Mouse (Mus musculus) myocyte (in vitro differentiated cells): ENCODE measurements at regions not wholly inside any gene's neighbourhood (a gene's known extent, or its start where the extent isn't known, plus 50 kb on each side); places are given as distances from the start of the nearest gene placed in this dataset.

Experiments
- H3K27me3 ChIP-seq: one replicate; pipeline ENCODE4 v1.6.1; 2011; ENCODE audit not compliant: control insufficient read depth, insufficient read depth, insufficient read length
- H3K36me3 ChIP-seq: one replicate; pipeline ENCODE4 v1.6.1; 2011; ENCODE audit not compliant: control insufficient read depth, insufficient read depth
- H3K4me2 ChIP-seq: one replicate; pipeline ENCODE4 v1.6.1; 2011; ENCODE audit warnings: low read depth, control low read depth
- H3K4me3 ChIP-seq: one replicate; pipeline ENCODE4 v1.5.1; 2011; ENCODE audit warnings: mild to moderate bottlenecking, control low read depth, moderate library complexity
- H3K79me2 ChIP-seq: one replicate; pipeline ENCODE4 v1.6.1; 2011; ENCODE audit not compliant: control insufficient read depth, insufficient read depth
- H3ac ChIP-seq: one replicate; pipeline ENCODE4 v1.6.1; 2011; ENCODE audit not compliant: control insufficient read depth, insufficient read length
- CEBPB ChIP-seq: IDR thresholded peaks from 2 replicates; pipeline ENCODE4 v1.6.1; 2011; ENCODE audit warnings: mild to moderate bottlenecking, moderate library complexity; ENCODE audit not compliant: poor library complexity, insufficient read depth, severe bottlenecking
- E2F4 ChIP-seq: IDR thresholded peaks from one replicate; pipeline ENCODE4 v1.6.1; 2011; ENCODE audit warnings: mild to moderate bottlenecking, control low read depth, moderate library complexity; ENCODE audit not compliant: insufficient read depth
- MAX ChIP-seq: IDR thresholded peaks from one replicate; pipeline ENCODE4 v1.6.1; 2011; ENCODE audit warnings: low read depth, mild to moderate bottlenecking, control low read depth
- MYOD1 ChIP-seq, 3 experiments: IDR thresholded peaks; one replicate each; pipeline ENCODE4 v1.6.1; 2011; ENCODE audit warnings: control low read depth in 2 of 3, low read depth in 2 of 3, mild to moderate bottlenecking in 2 of 3, moderate library complexity in 1 of 3; ENCODE audit not compliant: insufficient read length in 2 of 3, control insufficient read depth in 1 of 3
- MYOG ChIP-seq, 3 experiments: IDR thresholded peaks; one replicate each; pipeline ENCODE4 v1.6.1; 2011; ENCODE audit warnings: control low read depth in 2 of 3, low read depth in 2 of 3, mild to moderate bottlenecking in 2 of 3; ENCODE audit not compliant: insufficient read length in 2 of 3, control insufficient read depth in 1 of 3, insufficient read depth in 1 of 3
- POLR2A ChIP-seq: IDR thresholded peaks from one replicate; pipeline ENCODE4 v1.6.1; 2011; ENCODE audit warnings: low read depth, mild to moderate bottlenecking, control low read depth, moderate library complexity; ENCODE audit not compliant: insufficient read length
- POLR2AphosphoS2 ChIP-seq: IDR thresholded peaks from one replicate; pipeline ENCODE4 v1.6.1; 2011; ENCODE audit warnings: low read depth, control low read depth; ENCODE audit not compliant: insufficient read length
- REST ChIP-seq: IDR thresholded peaks from one replicate; pipeline ENCODE4 v1.6.1; 2011; ENCODE audit warnings: mild to moderate bottlenecking, control low read depth, moderate library complexity; ENCODE audit not compliant: insufficient read depth, insufficient read length
- SRF ChIP-seq: IDR thresholded peaks from one replicate; pipeline ENCODE4 v1.6.1; 2011; ENCODE audit warnings: low read depth; ENCODE audit not compliant: control insufficient read depth, insufficient read length
- TCF12 ChIP-seq: IDR thresholded peaks from one replicate; pipeline ENCODE4 v1.6.1; 2011; ENCODE audit warnings: mild to moderate bottlenecking, control low read depth; ENCODE audit not compliant: poor library complexity, insufficient read depth, severe bottlenecking
- TCF3 ChIP-seq: IDR thresholded peaks from one replicate; pipeline ENCODE4 v1.6.1; 2011; ENCODE audit warnings: low read depth, control low read depth; ENCODE audit not compliant: insufficient read length
- USF1 ChIP-seq: IDR thresholded peaks from one replicate; pipeline ENCODE4 v1.6.1; 2011; ENCODE audit warnings: low read depth, mild to moderate bottlenecking, control low read depth, moderate library complexity

DNA sequence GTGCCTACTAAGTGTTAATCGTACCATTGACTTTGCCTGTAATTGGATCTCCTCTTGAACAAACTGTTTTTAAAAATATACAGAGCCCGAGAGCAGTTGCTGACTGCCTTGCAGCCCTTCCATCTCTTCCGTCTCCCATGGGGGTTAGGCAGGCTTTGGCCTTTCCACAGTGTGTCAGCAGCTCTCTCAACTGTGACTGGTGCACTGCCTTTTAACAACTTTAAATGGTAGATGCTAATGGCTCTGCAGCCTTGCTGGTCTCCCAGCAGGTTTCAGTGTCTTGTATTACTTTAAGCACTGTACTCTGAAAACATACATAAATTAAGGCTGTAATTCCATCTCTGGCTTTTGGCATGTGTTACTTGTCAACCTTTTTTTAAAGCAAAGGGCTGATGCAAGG, 117.6 kb upstream of the Galnt13 start:
- no peaks in the 10 kb centered on the region for H3K27me3 ChIP-seq
- TF ChIP-seq MYOD1 (IDR thresholded peaks at IDR 0.05; ENCODE audit: control insufficient read depth in 1 of 3, insufficient read length in 2 of 3, low read depth in 2 of 3) (no peak), SRF (no peak), POLR2A (no peak)
- H3K4me3 ChIP-seq: no peak overlapping the region

DNA sequence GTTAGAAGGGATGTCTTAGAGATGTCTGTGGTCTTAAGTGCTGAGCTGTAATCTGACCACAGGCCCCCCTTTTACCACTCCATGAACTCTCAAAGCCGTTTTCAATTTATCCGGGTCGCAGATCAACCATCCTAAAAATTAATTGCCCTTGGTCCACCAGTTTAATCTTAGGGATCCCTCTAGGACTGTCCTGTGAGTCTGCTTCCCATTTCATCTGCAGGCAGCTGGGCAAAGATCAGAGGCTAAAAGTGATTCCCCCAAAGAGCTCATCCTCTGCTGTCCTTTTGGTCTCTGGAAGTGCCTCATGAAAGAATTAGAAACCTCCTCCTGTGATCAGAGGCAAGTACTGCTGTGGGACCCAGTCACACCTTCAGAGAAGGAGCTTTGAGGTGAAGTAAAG, 69.2 kb upstream of the Galnt13 start:
- no peak overlapping the region for H3ac ChIP-seq
- H3K4me3 ChIP-seq: no peak overlapping the region
- no peaks in the 10 kb centered on the region for H3K27me3 ChIP-seq
- no peak overlapping the region for H3K4me2 ChIP-seq
- H3K36me3 ChIP-seq: no peaks in the 10 kb centered on the region
- TF ChIP-seq POLR2A (no peak), TCF3 (no peak), MYOD1 (IDR thresholded peaks at IDR 0.05; ENCODE audit: control insufficient read depth in 1 of 3, insufficient read length in 2 of 3, low read depth in 2 of 3) (no peak), MYOG (IDR thresholded peaks at IDR 0.05; ENCODE audit: control insufficient read depth in 1 of 3, insufficient read depth in 1 of 3, insufficient read length in 2 of 3, low read depth in 2 of 3) (no peak), E2F4 (no peak), USF1 (no peak), REST (no peak), SRF (no peak)
- H3K79me2 ChIP-seq: no peaks in the 10 kb centered on the region

More for the DNA sequence above, 117.6 kb upstream of the Galnt13 start:
- no peaks in the 10 kb centered on the region for H3K36me3 ChIP-seq
- H3K4me2 ChIP-seq: no peak overlapping the region
- no peaks in the 10 kb centered on the region for H3K79me2 ChIP-seq
- no peak overlapping the region for H3ac ChIP-seq

DNA sequence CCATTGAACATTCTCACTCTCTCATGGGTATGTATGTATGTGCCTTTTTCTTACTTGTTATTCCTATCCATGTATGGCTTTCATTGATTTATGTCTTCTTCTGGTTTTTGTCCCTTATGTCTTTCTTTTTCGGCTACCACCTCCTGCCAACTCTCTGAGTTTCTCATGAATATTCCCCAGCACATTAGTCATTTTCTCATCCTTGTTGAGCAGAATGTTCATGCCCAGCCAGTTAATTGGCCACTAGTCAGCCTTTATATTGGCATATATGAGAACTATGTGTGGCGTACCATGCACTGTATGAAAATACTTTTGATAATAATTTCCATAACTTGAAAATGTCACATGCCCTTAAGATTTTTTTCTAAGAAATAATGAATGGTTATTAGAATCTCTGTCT, 56.8 kb upstream of the Galnt13 start:
- no peaks in the 10 kb centered on the region for H3K79me2 ChIP-seq
- TF ChIP-seq SRF: no peak
- TF ChIP-seq REST: no peak
- TF ChIP-seq POLR2A: no peak
- no peak for TF ChIP-seq USF1
- no peak for TF ChIP-seq CEBPB
- TF ChIP-seq MAX: no peak
- TF ChIP-seq TCF12: no peak
- no peak for TF ChIP-seq POLR2AphosphoS2
- TF ChIP-seq E2F4: no peak
- no peak for TF ChIP-seq TCF3
- no peak for TF ChIP-seq MYOD1 (IDR thresholded peaks at IDR 0.05; ENCODE audit: control insufficient read depth in 1 of 3, insufficient read length in 2 of 3, low read depth in 2 of 3)
- no peak for TF ChIP-seq MYOG (IDR thresholded peaks at IDR 0.05; ENCODE audit: control insufficient read depth in 1 of 3, insufficient read depth in 1 of 3, insufficient read length in 2 of 3, low read depth in 2 of 3)
- H3K36me3 ChIP-seq: no peaks in the 10 kb centered on the region
- H3K4me2 ChIP-seq: no peak overlapping the region
- H3K4me3 ChIP-seq: no peak overlapping the region
- H3K27me3 ChIP-seq: no peaks in the 10 kb centered on the region
- no peak overlapping the region for H3ac ChIP-seq
